Mouse (Mus musculus): ENCODE measurements around the gene Pold3. TPM values are rescaled to one million over a fixed set of nuclear protein-coding genes. Genes with fewer than 3 reads are reported as not detected.

The Pold3 gene
- polyA plus RNA-seq, 1 experiment from 2014 or later: 53.2 TPM

DNA sequence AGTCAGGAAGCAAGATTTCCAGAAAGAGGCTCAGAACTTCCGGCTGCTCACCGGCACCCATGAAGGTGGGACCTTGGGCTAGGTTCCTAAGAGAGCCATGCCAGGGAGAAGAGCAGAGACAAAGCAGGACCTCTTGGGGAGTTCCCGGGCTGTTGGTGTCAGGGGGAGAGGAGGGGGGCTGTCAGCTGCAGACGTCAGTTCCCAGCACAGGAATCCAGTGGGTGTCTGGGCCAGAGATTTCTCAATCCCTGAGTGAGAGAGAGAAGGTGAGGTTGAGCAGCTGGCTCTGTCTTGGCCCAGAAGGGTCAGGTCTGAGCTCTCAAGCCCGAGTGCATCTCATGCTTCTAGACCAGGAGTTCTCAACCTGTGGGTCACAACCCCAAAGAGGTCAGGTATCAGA is 87.7 kb downstream of the Pold3 start:
- DNase-seq (ENCODE audit: low spot score): no peak

Other genes with a start within 250 kb of the Pold3 start
- gene Rnf169, start 141.1 kb downstream of the Pold3 start, polyA plus RNA-seq (2015; fragmentation: Nextera tagmentation; extraction: Ambion mirVana): 5.0 and 7.0 TPM in 2 replicates
- gene Chrdl2, start 115.4 kb downstream of the Pold3 start, polyA plus RNA-seq (2015; fragmentation: Nextera tagmentation; extraction: Ambion mirVana): 0.08 TPM in 1 of 2 replicates, not detected in the other
- 8.3 and 9.0 TPM in 2 replicates for gene Lipt2, start 37.7 kb upstream of the Pold3 start, polyA plus RNA-seq (2015; fragmentation: Nextera tagmentation; extraction: Ambion mirVana)
- 1.7 and 2.3 TPM in 2 replicates for gene Kcne3, start 54.9 kb upstream of the Pold3 start, polyA plus RNA-seq (2015; fragmentation: Nextera tagmentation; extraction: Ambion mirVana)
- 3.3 and 3.9 TPM in 2 replicates for gene Pgm2l1, start 105.8 kb upstream of the Pold3 start, polyA plus RNA-seq (2015; fragmentation: Nextera tagmentation; extraction: Ambion mirVana)
- gene P4ha3, start 164.0 kb upstream of the Pold3 start, polyA plus RNA-seq (2015; fragmentation: Nextera tagmentation; extraction: Ambion mirVana): 2.7 and 3.0 TPM in 2 replicates